Mouse (Mus musculus) gastrocnemius, postnatal 36 days (tissue): ENCODE data around the gene Tada1. TPM values are rescaled to one million over a fixed set of nuclear protein-coding genes. Genes with fewer than 3 reads are reported as not detected.

Experiments
- DNase-seq, 2 experiments: peaks; one replicate each; pipeline ENCODE4 v3.0.0; 2022
- intact Hi-C: fragments of 180-260 bp; cut with DNase I; formaldehyde crosslinking; loops from one replicate; pipeline ENCODE4 v1.15.1; 2025
- long read RNA-seq, 2 experiments: library from polyadenylated mRNA; stranded (forward); transcript quantifications; one replicate each; pipeline ENCODE4 v2.0.0; 2021
- total RNA-seq, 2 experiments: library from RNA; stranded (reverse); gene quantifications; 2 replicates each; pipeline ENCODE4 v1.2.3; 2021

The Tada1 gene
- 1 to 10 TPM; 5.1 to 5.2 TPM for total RNA-seq
- long read RNA-seq, experiment 1, partial matches to known transcripts: 0 of 23 reads
- long read RNA-seq, experiment 1, other reads (novel, unspliced or antisense): 22 of 23 reads
- long read RNA-seq, experiment 2, transcript Tada1-201 (8 exons, 2,215 nt): major isoform, 7 of 37 reads
- long read RNA-seq, experiment 2, partial matches to known transcripts: 0 of 37 reads
- long read RNA-seq, experiment 2, other reads (novel, unspliced or antisense): 30 of 37 reads

DNA sequence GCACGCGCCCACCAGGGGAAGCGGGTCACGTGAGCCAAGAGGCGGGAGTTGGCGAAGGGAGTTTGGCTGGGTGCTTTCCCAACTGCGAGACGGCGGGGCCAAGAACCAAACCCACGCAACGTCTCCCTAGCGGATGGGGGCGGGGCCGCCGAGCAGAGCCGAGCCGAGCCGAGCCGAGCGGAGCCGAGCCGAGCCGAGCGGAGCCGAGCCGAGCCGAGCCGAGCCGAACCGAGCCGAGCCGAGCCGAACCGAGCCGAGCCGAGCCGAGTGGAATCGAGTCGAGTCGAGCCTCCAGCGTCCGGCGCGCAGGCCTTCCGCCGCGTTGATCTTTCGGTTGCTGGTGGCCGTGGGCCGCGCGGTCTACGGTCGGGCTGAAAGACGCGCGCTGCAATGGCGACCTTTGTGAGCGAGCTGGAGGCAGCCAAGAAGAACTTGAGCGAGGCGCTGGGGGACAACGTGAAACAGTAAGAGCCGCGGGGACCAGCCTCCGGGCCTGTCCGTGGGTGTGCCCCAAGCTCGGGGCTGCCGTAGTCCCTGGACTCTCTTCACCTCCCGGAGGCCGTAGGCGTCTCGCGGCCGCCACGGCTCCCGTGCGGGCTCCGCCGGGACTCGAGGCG lies at the start of gene Tada1:
TSS of gene Tada1 (plus strand) at position 85 of the 617 bp plus-strand sequence.
- intact Hi-C loops: no loop called here
- peak; percentile 89 to 95 for DNase-seq

DNA sequence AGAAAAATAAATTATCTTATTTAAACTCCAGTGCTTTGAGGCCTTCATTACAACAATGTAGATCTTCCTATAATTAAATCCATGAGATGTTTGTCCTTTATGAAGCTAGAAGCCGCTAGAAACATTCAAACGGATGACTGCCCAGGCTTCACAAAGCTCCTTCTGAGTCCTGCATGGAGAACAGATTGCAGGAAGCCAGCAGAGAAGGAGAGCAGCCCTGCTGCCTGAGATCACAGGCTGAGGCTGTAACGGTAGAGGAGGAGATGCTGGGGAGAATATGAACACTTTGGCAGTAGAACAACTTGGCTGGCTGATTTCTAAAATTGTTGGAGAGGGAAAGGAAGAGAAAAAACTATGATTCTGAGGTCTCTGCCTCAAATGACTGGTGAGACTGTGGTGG lies 48.1 kb upstream of the Tada1 start:
- intact Hi-C loops: no loop called here
- no peak for DNase-seq

DNA sequence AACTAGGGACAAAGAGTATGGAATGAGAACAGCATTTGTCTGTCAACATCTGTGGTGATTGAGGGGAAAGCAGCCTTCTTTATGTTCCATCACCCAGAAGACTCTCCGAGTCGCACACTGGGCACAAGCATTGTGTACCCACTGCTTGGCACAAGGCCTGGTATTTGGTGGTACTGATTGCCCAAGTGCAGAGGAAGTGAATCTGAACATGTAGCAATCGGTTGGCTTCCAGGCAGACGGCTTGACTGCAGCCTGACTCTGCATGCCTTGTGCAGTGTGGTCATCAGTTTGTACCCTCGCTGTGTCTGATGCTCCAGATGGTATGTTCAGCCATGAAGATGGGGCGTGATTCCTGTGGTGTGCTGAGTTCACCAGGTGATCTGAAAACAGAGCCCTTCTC lies 39.8 kb upstream of the Tada1 start:
- DNase-seq: peak in 1 of 2 experiments; percentile 6
- intact Hi-C loops: no loop called here

DNA sequence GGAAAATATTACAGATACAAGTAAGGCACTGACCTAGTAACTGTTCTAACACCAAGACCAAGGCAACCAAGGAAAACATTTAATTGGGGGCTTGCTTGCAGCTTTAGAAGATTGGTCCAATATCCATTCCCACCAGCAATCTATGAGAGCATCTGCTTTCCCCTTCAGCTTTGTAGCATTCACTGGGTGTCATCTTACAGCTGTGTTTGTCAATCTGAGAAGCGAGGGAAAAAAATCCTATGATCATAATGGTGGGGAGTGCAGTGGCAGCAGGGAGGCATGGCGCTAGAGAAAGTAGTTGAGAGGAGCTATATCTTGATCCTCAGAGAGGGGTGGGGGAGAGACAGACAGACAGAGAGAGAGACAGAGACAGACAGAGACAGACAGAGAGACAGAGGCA lies 36.8 kb upstream of the Tada1 start:
- intact Hi-C loops: no loop called here
- no peak for DNase-seq

DNA sequence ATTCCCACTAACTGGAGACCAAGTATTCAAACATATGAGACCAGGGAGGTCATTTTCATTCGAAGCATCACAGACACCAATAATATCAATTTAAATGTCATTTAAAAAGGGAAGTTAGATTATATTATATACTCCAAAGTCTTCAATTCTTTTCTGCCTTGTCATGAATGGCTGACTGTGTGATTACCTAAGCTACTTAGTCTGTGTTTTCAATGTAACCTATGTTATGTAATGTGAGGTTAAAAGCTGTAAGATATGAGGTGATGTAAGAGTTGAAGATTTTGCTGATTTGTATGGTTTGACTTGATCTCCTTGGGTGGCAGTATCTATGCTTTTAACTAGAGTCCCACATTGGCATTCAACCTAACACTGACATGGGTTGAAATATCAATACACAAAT lies 36.4 kb upstream of the Tada1 start:
- DNase-seq: no peak
- intact Hi-C loops: no loop called here

DNA sequence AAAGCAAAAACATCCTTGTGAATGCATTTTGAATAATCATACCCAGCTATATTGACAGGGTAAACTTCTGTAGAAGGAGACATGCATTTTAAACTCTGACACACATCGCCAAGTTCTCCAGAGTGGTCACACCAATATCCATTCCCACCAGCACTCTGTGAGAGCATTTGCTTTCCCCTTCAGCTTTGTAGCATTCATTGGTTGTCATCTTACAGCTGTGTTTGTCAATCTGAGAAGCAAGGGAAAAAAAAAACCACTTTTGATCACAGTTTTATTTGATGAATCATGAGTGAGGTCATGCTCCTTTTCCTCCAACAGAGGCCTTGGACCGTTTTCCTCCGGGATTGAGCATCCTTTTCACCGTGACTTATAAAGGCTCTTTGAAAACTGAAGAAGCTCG lies 35.3 kb upstream of the Tada1 start:
- no peak for DNase-seq
- intact Hi-C loops: no loop called here

DNA sequence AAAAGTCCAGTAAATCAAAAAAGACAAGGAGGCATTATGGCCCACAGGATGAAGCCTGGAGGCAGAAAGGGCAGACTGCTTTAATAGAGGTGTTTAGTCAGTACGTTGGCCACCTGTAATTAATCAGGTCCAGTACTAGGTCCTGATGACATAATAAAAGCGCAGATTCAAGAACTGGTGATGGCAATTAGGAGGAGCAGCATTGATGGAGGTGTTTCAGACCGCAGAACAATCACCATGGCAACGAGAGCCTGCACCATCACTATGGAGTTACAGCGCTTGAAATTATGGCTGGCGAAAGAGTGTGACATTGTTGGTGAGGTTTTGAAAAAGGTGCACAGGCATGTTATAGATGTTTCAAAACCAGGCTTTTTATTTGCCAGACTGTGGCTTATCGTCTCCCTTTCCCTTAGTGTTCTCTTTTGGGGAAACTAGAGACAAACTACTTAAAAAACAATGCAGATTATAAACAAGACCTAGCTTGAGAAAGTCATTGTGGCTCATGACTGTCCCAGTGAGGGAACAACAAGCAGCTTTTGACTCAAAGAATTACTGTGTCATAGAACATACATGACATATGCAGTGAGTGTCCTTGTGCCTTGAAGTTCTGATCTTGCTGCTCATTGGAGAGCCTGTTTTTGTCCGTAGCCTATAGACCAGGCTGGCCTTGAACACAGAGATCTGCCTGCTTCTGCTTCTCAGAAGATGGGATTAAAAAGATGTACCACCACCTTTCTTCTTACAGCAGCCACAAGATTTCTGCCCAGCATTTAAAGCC lies 34.4 kb upstream of the Tada1 start:
- intact Hi-C loops: no loop called here
- no peak for DNase-seq

DNA sequence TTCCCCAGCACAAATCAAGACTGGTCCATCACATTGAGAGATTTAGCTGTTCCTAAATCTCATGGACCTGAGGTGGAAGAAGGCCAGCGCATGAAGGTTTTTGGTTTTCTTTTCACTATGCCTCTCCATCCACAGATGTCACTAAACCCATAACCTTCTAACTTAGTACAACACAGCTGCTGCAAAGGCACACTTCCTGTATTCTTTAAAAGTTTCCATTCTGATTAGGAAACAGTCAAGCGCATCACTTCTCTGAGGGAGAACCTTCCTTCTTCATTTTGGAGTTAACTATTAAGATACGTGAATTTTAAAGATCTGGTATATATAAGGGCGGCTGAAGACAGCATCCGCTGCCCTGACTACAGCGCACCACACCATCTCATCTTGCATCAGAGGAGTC lies 33.3 kb upstream of the Tada1 start:
- DNase-seq: no peak

DNA sequence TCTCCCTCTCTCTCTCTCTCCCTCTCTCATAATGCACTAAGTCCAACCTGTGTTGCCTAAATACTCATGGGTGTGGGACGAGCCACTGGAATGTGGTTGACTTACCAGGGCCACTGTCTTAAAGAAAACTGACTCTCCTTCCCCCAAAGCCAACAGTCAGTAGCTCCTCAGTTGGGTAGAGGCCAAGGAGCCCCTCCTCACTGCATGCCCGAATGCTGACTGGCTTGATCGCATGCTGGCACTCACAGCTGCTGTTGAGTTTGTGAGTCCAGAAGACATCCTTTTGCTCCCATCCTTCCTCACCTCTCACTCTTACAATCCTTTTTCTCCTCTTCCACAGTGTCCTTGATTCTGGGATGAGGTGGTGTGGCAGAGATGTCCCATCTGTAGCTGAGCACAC lies 32.0 kb upstream of the Tada1 start:
- intact Hi-C loops: no loop called here
- DNase-seq: no peak

More for the DNA sequence above, 33.3 kb upstream of the Tada1 start:
- intact Hi-C loops: no loop called here

DNA sequence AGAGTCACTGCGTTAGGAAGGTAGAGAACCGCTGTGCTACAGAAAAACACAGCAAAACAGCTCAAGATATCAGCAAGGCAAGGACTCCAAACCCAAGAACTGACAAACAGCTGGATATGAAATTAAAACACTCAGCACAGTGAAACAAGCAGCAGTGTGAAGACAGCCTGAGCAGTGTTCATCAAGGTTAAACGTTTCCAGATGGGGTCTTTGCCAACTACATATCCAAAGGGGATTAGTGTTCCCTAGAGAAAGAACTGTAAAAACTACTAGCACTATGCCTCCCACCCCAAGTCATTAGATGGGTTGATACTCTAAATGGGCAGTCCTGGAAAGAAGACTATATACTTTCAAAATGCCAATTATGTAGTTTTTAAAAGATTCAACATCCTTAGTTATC lies 29.6 kb upstream of the Tada1 start:
- DNase-seq: no peak
- intact Hi-C loops: no loop called here

DNA sequence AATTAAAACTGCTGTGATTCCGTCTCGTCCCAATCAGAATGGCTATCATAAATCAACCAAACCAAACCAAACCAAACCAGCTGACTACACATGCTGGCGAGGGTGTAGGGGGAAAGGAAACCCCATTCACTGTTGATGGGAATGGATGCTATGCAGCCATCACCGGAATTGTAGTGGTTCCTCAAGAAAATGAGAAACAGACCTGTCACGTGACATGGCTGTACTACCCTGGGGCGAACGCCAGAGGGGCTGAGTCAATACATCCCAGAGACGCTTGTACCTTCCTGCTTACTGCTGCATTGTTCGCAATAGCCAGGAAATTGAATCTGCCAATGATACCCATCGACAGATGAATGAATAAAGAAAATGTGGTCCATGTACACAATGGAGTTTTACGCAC lies 29.1 kb upstream of the Tada1 start:
- no peak for DNase-seq

DNA sequence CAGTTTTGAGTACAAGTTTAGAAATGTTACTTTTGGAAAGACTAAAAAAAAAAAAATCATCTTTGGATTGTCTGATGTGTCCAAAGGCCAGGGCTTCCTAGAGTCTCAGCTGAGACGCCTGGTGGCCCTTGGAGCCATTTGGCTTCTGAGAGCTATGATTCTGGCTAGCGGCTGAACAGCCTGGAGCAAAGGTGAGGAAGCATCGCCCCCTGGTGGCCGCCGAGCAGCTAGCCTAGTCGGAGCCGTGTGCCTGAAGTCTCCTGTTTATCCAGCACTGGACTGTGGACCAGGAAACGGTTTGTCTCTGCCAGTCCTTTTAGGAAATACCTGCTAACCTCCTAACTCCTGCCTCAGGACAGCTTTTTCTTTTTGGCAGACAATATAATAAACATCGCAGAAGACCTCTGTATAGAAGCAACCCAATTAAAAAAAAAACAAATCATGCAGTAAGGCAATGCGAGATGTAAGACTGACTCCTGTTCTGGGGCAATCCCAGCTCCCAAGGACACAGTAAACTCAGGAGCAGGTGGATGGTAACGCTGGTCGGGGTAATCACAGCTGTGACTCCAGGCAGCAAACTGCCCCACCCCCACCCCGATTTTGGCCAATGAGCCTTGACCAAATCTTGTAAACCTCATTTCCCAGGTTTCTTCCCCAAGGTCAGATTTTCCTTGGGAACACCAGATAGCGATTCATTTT lies 18.6 kb upstream of the Tada1 start:
- DNase-seq: peak; percentile 82 to 85
- intact Hi-C loops: loop anchor here (5.0 kb wide), 1 partner anchor 203 kb away; no protein-coding TSS in a partner anchor

More for the DNA sequence above, 29.1 kb upstream of the Tada1 start:
- intact Hi-C loops: no loop called here

DNA sequence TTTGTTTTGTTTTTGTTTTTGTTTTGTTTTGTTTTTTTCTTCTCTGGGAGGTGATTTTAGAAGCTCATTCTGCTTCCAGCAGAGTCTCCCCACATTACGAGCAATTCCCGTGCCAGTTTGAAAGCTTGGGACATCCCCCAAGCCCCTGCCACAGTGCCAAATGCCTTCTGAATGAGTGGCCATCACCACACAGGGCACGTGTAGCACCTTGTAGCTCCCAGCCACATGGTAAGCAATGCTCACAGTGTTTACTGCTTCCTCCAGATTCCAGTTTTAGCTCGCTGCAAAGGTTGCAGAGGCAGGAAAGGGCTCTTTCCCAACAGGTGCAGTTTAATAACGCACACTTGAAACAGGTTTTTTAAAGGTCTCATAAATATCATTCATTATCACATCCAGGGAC lies 18.0 kb upstream of the Tada1 start:
- DNase-seq: no peak
- intact Hi-C loops: loop anchor here (5.0 kb wide), 1 partner anchor 204 kb away; no protein-coding TSS in a partner anchor

DNA sequence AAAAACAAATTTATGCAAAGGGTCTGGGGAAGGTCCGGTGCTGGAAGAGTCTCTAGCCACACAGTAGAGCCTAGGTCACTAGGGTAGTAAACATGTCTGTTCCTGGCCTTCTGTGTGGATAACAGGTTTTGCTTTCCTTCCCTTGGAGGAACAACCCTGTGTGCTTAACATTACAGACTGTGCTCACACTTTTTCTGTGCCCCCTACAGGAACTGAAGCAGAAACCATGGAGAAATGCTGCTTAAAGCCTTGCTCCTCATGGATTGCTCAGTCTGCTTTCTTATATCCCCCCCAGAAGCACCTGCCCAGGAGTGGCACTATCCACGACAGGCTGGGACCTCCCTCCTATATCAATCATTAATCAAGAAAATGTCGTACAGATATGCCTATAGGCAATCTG lies 17.1 kb upstream of the Tada1 start:
- intact Hi-C loops: loop anchor here (5.0 kb wide), 1 partner anchor 205 kb away; no protein-coding TSS in a partner anchor
- no peak for DNase-seq

DNA sequence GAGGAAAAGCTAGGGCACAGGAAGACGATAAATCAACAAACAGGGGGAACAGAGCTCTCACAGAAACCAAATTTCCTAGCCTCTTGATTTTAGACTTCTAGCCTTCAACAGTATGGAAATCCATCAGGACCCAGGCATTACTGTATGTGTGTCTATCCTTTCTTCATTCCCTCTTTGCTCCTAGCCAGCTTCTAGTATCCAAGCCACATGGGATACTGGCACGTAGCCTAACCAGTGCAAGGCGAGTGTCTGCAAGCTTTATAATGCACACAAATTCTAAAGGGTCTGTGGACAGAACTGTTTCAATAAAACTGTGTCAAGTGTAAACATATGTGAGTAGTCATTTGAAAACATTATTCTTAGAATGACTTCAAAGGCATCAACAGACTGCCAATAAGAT lies 16.2 kb upstream of the Tada1 start:
- DNase-seq: no peak
- intact Hi-C loops: loop anchor here (5.0 kb wide), 1 partner anchor 205 kb away; no protein-coding TSS in a partner anchor

DNA sequence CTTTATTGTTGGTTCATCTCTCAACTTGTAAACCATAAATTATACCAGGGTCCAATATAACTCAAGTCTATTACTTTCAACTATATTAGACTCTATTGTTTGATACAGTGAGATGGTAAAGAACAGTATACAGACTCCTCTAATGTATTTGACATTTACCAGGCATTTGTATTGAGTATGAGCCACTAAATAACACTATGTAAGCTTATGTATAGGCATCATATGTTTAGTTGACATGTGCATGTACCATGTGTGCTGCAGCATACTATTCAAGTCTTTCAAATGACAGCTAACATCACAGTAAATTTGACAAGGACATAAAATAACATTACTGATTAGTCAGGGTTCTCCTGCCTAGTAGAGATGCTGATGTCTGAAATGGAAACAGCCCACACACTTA lies 15.8 kb upstream of the Tada1 start:
- intact Hi-C loops: loop anchor here (5.0 kb wide), 1 partner anchor 206 kb away; no protein-coding TSS in a partner anchor
- DNase-seq: no peak

DNA sequence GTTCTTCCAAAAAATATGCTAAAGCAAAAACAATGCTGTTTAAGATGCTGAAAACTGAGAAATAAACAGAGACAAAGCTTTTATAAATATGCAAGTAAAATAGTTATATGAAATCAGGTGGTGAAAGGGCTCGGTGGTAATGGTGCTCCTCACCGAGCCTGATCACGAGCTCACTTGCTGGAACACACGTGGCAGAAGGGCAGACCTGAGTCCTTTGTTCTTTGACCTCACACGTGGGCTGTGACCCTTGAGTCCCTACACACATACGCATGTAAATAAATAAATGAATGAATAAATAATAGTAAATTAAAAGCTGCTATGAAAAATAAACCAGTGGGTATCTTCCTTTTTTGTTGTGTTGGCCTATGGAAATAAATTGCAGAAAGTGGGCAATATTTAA lies 1.7 kb upstream of the Tada1 start:
- intact Hi-C loops: no loop called here
- no peak for DNase-seq

DNA sequence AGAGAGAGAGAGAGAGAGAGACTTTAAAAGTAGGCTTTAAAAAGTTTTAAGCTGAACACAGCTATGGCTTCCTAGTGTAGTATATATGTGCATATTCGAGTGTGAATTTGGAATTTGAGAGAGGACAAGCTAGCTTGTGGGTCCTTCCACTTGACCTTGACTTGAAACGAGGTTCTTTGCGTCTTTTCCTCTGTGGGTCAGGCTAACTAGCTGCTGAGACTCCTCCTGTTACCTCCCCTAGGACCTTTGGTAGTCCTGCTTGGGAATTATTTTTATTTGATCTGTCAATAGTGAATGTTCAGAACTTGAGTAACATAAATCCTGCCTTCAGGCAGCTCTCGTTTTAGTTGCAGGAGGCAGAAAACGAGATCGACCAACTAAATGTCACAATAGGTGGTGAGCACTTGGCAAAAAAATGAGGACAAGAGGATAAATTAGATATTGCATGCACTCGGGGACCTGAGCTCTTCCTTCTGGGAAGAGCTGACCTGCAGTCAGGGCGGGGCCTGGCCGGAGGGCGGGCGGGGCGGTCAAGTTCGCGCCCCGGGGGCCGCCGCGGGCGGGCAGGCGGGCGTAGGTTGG lies 375 bp upstream of the Tada1 start:
- intact Hi-C loops: no loop called here
- DNase-seq: no peak

DNA sequence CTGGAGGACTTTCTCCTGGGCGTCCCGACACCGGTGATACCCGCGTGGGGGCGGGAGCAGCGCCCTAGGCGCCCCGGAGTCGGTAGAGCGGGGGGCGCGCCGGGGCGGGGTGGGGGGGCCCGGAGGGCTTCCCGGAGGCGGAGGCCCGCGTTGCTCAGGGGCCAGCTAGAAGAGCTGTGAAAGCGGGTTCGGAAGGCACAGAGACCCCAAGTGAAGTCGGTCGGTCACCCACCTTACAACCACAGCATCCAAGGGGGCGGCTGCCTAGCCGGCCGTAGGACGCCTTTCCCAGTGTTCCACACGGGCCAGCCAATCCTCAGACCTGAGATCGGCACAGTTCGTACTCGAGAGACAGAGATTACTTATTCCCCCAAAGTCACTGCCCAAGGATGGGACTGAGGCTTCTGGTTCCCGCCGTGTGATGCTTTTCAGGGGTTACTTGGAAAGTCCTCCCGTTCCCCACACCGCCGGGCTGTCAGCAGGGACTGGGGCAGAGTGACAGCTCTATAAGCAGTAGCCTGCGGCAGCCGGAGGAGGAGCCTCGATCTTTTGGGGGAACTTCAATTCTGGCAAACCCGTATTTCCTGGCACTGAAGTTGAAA lies 834 bp downstream of the Tada1 start:
- intact Hi-C loops: no loop called here
- peak; percentile 10 to 59 for DNase-seq

DNA sequence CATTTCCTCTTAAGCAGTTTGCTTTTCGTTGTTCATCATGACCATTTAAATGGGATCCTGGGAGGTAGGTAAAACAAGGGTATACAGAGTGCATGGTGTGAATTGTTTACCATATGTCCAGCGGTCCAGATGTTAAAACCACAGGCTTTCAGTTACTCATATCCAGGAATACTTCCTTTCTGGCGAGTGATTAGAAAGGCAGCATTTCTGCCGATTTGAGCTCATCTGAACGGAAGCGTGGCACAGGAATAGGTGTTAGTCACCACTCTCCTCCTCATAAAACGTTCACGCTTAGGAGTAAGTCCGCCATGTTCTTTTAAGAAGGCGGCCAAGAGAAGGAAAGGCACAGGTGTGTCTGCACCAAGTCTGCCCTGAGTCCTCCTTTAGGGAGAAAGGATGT lies 2.4 kb downstream of the Tada1 start:
- no peak for DNase-seq
- intact Hi-C loops: no loop called here
